Mouse (Mus musculus) hindbrain, embryonic 10.5 days (tissue): ENCODE results near the gene Angptl4. TPM values are rescaled to one million over a fixed set of nuclear protein-coding genes. Genes with fewer than 3 reads are reported as not detected.
"Not testable (repeated sequence)": the region's sequence is repeated elsewhere in the genome, so short reads cannot be mapped to it uniquely, and the experiment has no call there.

ENCODE experiments used
- DNase-seq: peaks from one replicate; pipeline ENCODE4 v3.0.0-alpha.2; 2017; ENCODE audit warnings: low spot score
- H3K27ac ChIP-seq: fragments of 300-500 bp; sonication (generic); 2 replicates; pipeline ENCODE4 v1.5.1; 2016; ENCODE audit warnings: mild to moderate bottlenecking, moderate library complexity
- H3K27me3 ChIP-seq: fragments of 300-500 bp; sonication (generic); 2 replicates; pipeline ENCODE4 v1.6.1; 2016; ENCODE audit warnings: mild to moderate bottlenecking; ENCODE audit not compliant: poor library complexity, insufficient read depth, severe bottlenecking
- H3K36me3 ChIP-seq: fragments of 300-500 bp; sonication (generic); 2 replicates; pipeline ENCODE4 v1.6.1; 2016; ENCODE audit warnings: mild to moderate bottlenecking, moderate library complexity
- H3K4me1 ChIP-seq: fragments of 300-500 bp; sonication (generic); replicated peaks from 2 replicates; pipeline ENCODE4 v1.6.1; 2016; ENCODE audit warnings: mild to moderate bottlenecking
- H3K4me3 ChIP-seq: fragments of 300-500 bp; sonication (generic); 2 replicates; pipeline ENCODE4 v1.5.1; 2016; ENCODE audit warnings: mild to moderate bottlenecking, moderate library complexity
- H3K9me3 ChIP-seq: fragments of 300-500 bp; sonication (generic); 2 replicates; pipeline ENCODE4 v1.6.1; 2016; ENCODE audit warnings: mild to moderate bottlenecking, moderate library complexity
- WGBS: fragments of 180-500 bp; shearing (Covaris S2); methylation state at CpG from one replicate; pipeline ENCODE4 v1.1.7; 2016; 5-methylcytosine and 5-hydroxymethylcytosine counted together
- polyA plus RNA-seq: library from polyadenylated mRNA; unstranded; fragments of >200 nt; fragmentation: Nextera tagmentation; extraction: Ambion mirVana; gene quantifications from 2 replicates; pipeline ENCODE4 v1.2.1, GENCODE M21; 2016

Angptl4 gene
- polyA plus RNA-seq, 1 experiment from 2014 or later: 25.9 TPM

GRCm38 (mm10) chr17:33742420-33742819 lies 39.2 kb downstream of the Angptl4 start:
- Histone ChIP-seq H3K4me1 (no peaks in the 10 kb centered on the region), H3K36me3 (peaks cover 28% of the 10 kb centered on the region)
- WGBS: 81% methylated on average over 1 of the region's 1 CpGs

GRCm38 (mm10) chr17:33733526-33733925 lies 48.1 kb downstream of the Angptl4 start:
- not testable (repeated sequence) for H3K27ac ChIP-seq, H3K4me3 ChIP-seq, H3K27me3 ChIP-seq, DNase-seq, H3K4me1 ChIP-seq, H3K36me3 ChIP-seq, H3K9me3 ChIP-seq
- WGBS: 85% methylated on average over 10 of the region's 10 CpGs

More at GRCm38 (mm10) chr17:33742420-33742819, 39.2 kb downstream of the Angptl4 start:
- Histone ChIP-seq H3K9me3 (no peaks in the 10 kb centered on the region), H3K27me3 (no peaks in the 10 kb centered on the region), H3K4me3 (no peak overlapping the region), H3K27ac (no peak overlapping the region)
- DNase-seq: no peak

GRCm38 (mm10) chr17:33732556-33733083 lies 49.0 kb downstream of the Angptl4 start:
- not testable (repeated sequence) for DNase-seq, H3K9me3 ChIP-seq, H3K36me3 ChIP-seq, H3K4me3 ChIP-seq, H3K4me1 ChIP-seq, H3K27ac ChIP-seq, H3K27me3 ChIP-seq
- 75% methylated on average over 9 of the region's 9 CpGs for WGBS

- Histone ChIP-seq H3K27me3 (no peaks in the 10 kb centered on the region), H3K9me3 (peaks cover 10% of the 10 kb centered on the region; the same call in 1 of the 2 replicates), H3K27ac (no peak overlapping the region), H3K36me3 (no peaks in the 10 kb centered on the region), H3K4me1 (no peaks in the 10 kb centered on the region), H3K4me3 (no peak overlapping the region)
- no peak for DNase-seq
- WGBS: 75% methylated on average over 2 of the region's 2 CpGs
These were observed 52.4 kb downstream of the Angptl4 start for GRCm38 (mm10) chr17:33729215-33729614.

GRCm38 (mm10) chr17:33728396-33728795 lies 53.2 kb downstream of the Angptl4 start:
- 83% methylated on average over 2 of the region's 2 CpGs for WGBS
- H3K4me3 ChIP-seq: no peak overlapping the region
- no peaks in the 10 kb centered on the region for H3K36me3 ChIP-seq
- H3K27me3 ChIP-seq: no peaks in the 10 kb centered on the region
- H3K27ac ChIP-seq: no peak overlapping the region
- DNase-seq: no peak
- H3K4me1 ChIP-seq: no peaks in the 10 kb centered on the region
- peaks cover 10% of the 10 kb centered on the region; the same call in 1 of the 2 replicates for H3K9me3 ChIP-seq

Other genes starting within 250 kb of the Angptl4 start
- gene Myo1f, start 226.1 kb downstream of the Angptl4 start, polyA plus RNA-seq: 2.8 and 3.7 TPM in 2 replicates
- gene Zfp414, start 152.7 kb downstream of the Angptl4 start, polyA plus RNA-seq: 55.3 and 64.5 TPM in 2 replicates
- 0.31 and 0.75 TPM in 2 replicates for gene Pram1, start 143.8 kb downstream of the Angptl4 start, polyA plus RNA-seq
- 317 and 482 TPM in 2 replicates for gene Hnrnpm, start 95.0 kb downstream of the Angptl4 start, polyA plus RNA-seq
- 36.7 and 45.4 TPM in 2 replicates for gene March2, start 63.2 kb downstream of the Angptl4 start, polyA plus RNA-seq
- gene Rab11b, start 21.3 kb downstream of the Angptl4 start, polyA plus RNA-seq: 367 and 495 TPM in 2 replicates
- gene Kank3, start 28.7 kb upstream of the Angptl4 start, polyA plus RNA-seq: 26.2 and 28.5 TPM in 2 replicates
- 712 and 835 TPM in 2 replicates for gene Rps28, start 42.7 kb upstream of the Angptl4 start, polyA plus RNA-seq
- 517 and 544 TPM in 2 replicates for gene Ndufa7, start 42.7 kb upstream of the Angptl4 start, polyA plus RNA-seq
- 87.7 and 91.8 TPM in 2 replicates for gene Cd320, start 61.3 kb upstream of the Angptl4 start, polyA plus RNA-seq
- not detected in 2 replicates for gene Gm7029, start 92.0 kb upstream of the Angptl4 start, polyA plus RNA-seq
- 6.3 and 7.1 TPM in 2 replicates for gene Kifc1, start 108.8 kb upstream of the Angptl4 start, polyA plus RNA-seq
- gene Platr17, start 123.3 kb upstream of the Angptl4 start, polyA plus RNA-seq: 0.34 and 0.41 TPM in 2 replicates
- gene Daxx, start 127.6 kb upstream of the Angptl4 start, polyA plus RNA-seq: 73.1 and 82.8 TPM in 2 replicates
- gene Tapbp, start 134.1 kb upstream of the Angptl4 start, polyA plus RNA-seq: 14.5 and 17.2 TPM in 2 replicates
- 23.0 and 24.0 TPM in 2 replicates for gene Zbtb22, start 134.1 kb upstream of the Angptl4 start, polyA plus RNA-seq
- 45.2 and 55.7 TPM in 2 replicates for gene Rgl2, start 147.7 kb upstream of the Angptl4 start, polyA plus RNA-seq
- gene Pfdn6, start 158.5 kb upstream of the Angptl4 start, polyA plus RNA-seq: 228 TPM in 2 replicates
- gene Wdr46, start 158.8 kb upstream of the Angptl4 start, polyA plus RNA-seq: 47.0 and 51.8 TPM in 2 replicates
- 4.3 and 6.5 TPM in 2 replicates for gene B3galt4, start 169.7 kb upstream of the Angptl4 start, polyA plus RNA-seq
- gene Vps52, start 174.0 kb upstream of the Angptl4 start, polyA plus RNA-seq: 55.0 and 63.9 TPM in 2 replicates
- gene Rps18, start 174.2 kb upstream of the Angptl4 start, polyA plus RNA-seq: 1,286 and 1,579 TPM in 2 replicates
- gene H2-K1, start 218.5 kb upstream of the Angptl4 start, polyA plus RNA-seq: 27.1 and 30.9 TPM in 2 replicates
- 12.3 and 17.3 TPM in 2 replicates for gene Ring1, start 242.8 kb upstream of the Angptl4 start, polyA plus RNA-seq
- 65.5 and 73.0 TPM in 2 replicates for gene H2-Ke6, start 246.2 kb upstream of the Angptl4 start, polyA plus RNA-seq
- gene Slc39a7, start 249.9 kb upstream of the Angptl4 start, polyA plus RNA-seq: 188 and 197 TPM in 2 replicates
- 49.1 and 56.4 TPM in 2 replicates for gene Rxrb, start 250.0 kb upstream of the Angptl4 start, polyA plus RNA-seq